Mouse (Mus musculus): Measurements from ENCODE around the gene Amotl2. TPM values are rescaled to one million over a fixed set of nuclear protein-coding genes. Genes with fewer than 3 reads are reported as not detected.

The Amotl2 gene
- polyA plus RNA-seq, 2 experiments from 2014 or later, result not detected

DNA sequence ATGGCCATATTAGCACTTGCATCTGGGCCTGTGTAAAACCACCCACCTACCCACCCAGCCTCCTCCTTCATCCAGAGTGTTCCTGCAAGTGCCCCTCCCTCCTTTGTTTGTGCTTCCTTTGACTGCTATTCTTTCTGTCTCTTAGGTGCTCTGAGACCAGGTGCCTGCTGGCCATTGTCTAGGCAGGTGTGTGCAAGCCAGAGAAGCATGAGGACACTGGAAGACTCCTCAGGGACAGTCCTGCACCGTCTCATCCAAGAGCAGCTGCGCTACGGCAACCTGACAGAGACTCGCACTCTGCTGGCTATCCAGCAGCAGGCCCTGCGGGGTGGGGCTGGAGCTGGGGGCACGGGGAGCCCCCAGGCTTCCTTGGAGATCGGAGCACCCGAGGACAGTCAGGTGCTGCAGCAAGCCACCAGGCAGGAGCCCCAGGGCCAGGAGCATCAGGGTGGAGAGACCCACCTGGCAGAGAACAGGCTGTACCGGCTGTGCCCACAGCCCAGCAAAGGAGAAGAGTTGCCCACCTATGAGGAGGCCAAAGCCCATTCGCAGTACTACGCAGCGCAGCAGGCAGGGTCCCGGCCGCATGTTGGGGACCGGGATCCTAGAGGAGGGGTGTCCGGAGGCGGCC, 3.6 kb downstream of the Amotl2 start:
- no peak for ATAC-seq

DNA sequence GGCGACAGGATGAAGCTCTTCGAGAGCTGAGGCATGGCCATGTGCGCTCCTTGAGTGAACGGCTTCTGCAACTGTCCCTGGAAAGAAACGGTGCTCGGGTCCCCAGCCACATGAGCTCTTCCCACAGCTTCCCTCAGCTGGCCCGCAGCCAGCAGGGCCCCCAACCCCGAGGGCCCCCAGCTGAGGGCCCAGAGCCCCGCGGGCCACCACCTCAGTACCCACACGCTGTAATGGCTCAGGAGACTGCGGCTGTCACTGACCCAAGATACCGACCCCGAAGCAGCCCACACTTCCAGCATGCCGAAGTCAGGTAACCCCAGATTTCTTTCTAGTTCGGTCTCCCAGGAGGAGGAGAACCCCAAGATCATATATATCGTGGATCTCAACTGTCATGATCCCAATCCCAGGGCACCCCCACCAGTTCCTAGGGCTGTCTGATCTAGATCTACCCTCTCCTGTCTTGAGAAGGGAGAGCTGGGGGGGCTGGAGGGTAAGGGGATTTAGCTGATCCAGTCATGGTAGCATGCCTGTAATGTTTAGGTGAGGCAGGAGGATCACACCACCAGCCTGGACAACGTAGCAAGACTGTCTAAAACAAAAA, 4.2 kb downstream of the Amotl2 start:
- ATAC-seq, result no peak

DNA sequence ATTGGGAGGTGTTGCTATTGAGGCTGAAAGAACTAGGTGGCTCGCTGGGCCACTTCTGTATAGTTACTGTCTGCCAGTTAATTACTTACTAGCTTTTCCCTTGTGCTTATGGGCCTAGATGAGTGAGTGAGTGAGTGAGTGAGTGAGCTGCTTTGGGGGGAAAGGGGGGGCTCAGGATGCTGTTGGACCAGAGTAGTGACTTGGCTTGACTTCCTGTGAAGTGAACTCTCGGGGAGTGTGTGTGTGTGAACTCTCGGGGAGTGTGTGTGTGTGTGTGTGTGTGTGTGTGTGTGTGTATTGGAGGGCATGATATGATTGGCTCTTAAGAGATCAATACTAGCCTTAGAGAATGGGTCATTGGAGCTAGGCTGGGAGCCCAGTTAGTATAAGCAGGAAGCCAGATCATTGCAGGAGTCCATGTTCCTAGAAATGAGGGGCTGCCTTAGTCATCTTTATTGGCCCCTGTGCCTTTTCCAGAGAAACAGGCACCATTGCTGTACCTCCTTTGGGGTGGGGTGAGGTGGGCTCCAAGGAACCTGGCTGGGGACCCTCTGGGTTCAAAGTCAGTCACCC, 5.0 kb downstream of the Amotl2 start:
- ATAC-seq, result no peak

DNA sequence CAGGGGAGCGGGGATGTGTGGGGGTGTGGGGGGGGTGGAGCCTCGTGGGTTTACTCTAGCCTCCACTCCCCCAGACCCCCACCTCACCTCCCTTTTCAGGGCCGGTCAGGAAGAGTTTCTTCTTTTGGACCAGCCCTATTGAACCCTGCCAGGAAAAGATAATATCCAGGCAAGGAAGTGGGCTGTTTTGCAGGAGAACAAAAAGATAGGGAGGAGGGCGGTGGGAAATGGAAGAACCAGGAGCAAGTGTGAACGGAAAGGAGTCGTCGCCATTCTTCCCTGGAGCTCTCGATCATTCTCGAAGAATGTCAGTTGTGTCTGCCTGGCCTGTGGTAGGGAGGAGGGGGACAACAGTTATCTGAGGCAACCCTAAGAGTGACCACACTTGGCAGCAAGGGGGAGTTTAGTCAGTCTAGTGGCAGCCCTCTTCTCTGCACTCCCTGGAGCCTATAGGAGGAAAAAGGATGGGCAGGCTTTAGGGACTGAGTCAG, 5.6 kb downstream of the Amotl2 start:
- no peak for ATAC-seq

DNA sequence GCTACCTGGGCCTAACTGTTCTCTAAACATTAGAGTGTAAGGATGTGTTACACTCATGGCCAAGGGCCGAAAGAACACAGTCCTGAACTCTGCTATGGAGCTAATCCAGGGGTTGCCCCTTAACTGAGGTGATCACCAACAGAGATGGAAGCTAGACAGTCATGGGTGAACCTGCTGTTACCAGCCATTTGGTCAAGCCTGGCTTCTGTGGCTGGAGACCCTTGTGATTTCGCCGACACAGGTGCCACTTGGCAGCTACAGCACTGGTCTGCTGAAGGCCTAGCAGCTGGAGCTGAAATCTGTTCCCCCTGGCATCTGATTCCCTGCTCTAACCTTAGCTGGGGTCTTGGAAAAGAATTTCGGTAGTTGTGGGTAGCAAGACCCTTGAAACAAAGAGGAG, 6.3 kb downstream of the Amotl2 start:
- ATAC-seq, result no peak

DNA sequence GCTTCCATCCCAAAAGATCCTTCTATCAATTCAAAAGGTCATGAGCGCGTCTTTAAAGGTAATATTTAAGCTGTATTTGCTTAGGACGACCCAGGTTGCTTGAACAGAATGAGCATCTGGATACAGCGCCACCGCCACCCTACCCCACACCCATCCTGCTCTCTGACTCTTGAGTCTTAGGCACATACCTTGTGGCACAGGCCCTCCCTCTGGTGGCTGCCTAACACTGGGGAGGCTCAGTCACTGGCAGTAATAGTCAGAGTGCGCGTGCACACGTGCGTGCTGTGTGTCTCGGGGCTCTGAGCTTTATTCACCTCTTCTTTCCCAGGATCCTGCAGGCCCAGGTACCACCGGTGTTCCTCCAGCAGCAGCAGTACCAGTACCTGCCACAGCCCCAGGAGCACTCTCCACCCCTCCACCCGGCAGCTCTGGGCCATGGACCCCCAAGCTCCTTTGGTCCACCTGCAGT, 6.8 kb downstream of the Amotl2 start:
- no peak for ATAC-seq

DNA sequence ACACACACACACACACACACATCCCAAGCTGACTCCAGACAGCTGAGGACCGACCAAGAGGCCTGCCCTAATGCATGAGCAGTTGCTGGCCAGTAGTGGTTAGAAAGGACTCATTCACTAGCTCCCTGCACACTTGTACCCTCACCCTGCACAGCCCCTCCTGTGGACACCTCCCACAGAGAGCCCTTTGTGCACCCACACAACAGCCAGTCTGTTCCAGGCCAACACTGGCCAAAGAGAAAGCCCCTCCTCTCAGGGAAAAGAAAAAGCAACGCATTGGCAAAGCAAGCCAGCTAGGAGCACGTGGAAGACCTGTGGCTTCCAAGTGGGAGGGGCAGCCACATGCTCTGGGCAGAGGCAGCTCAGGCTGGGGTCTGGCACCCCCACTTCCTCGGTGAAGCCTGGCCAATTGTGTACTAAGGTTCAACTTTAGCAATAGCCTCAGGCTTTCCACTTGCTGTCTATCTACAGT, 7.6 kb downstream of the Amotl2 start:
- ATAC-seq, result no peak

DNA sequence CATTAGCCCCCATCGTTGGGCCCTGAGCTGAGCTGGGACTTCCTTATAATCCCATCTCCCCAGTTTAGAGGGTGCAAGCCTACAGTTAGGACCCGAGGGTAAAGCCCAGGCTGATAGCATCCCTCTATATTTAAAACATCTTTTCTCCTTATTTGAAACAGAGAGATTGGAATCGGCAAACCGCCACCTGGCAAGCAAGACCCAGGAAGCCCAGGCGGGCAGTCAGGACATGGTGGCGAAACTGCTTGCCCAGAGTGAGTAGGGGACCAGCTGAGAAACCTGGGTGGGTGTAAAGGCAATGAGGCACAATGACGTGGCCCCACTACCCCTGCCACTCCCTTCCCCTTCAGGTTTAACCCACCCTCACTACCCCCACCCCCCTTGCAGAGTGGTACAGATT, 8.5 kb downstream of the Amotl2 start:
- ATAC-seq, result no peak

DNA sequence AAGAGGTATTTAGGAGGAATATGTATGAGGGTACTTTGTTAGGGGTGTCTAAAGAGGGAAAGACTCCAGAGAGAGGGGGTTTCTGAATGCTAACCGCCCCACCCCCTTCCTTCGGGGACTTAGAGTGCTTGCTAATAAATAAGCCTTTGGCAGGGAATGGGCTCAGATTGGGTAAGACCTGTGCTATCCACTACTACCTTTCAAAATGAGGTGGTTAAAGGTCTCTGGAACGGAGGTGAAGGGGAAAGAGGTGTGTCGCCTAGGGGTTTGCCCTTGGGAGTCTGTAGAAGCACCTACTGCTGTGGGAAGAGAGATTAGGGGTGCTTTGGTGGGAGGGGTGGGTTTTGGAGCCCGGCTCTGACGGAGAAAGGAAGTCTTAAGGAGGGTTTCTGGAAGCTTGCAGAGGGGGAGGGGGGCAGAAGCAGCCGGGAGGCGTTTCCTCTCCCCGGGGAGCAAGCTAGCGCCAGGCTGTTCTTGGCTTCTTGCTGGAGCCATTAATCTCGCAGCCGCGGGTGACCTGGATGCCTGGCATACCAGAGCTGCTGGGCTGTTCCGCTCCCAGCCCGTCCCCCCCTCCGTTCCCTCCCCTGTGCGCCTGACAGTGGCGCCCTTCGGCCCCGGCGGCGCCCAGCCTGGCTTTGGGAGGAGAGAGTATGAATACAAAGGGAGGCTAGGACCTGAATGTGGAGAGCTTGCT, 9.6 kb downstream of the Amotl2 start:
- no peak for ATAC-seq

DNA sequence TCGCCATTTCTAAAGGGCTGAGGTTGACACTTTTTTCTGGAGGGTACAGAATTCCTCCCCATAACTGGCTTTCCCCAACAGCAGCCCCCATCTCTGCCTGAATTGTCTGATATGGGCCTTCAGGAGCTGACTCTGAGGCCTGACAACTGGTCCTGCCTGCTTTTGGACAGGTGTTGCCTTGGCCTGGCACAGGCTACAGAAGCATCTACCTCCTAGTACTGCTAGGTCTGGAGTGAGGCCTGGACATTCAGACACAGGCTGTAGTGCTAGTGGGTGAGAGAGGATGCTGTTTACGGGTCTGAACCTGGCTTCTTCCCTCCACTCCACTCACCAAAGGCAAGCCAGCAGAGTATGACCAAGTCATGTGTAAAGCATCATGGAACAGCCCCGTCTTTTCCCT, 10.3 kb downstream of the Amotl2 start:
- ATAC-seq, result no peak

DNA sequence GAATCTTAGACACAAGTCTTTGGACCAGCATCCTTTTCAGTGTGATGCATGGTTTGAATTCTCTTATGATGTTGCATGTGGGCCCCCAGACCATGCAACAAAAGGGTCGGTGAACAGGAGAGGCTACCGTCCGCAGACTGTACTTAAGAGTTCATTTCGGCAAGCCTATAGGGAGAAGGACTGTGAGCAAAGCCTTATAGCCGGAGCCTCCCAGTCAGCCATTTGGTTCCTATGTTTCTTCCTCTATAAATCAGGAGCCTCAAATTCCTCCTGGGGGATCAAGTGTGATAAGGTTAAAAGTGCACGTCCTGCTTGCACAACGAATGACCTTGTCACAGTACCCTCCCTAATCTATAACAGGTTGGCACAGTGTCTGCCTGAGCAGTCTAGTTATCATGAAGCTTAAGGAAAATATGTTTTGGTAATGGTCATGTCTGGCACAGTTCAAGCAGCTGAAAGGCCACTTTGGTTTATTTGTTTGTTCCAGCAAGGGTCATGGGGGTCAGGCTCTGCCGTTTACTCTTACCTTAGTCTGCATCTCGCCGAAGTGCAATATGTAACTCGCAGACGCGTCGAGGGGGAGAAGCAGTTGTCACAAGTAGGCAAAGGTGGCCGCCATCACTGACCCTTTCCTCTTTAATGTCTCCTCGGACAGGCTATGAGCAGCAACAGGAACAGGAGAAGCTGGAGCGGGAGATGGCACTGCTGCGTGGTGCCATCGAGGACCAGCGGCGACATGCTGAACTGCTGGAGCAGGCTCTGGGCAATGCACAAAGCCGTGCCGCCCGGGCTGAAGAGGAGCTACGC, 11.4 kb downstream of the Amotl2 start:
- ATAC-seq, result no peak

DNA sequence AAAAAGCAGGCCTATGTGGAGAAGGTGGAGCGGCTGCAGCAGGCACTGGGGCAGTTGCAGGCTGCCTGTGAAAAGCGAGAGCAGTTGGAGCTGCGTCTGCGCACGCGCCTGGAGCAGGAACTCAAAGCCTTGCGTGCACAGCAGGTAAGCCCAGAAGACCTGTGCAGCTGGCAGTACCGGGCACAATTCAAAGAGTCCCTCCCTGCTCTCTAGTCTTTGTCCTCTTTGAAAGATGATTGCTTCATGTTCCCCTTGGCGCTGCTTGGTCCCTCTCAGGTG, 11.9 kb downstream of the Amotl2 start:
- no peak for ATAC-seq

DNA sequence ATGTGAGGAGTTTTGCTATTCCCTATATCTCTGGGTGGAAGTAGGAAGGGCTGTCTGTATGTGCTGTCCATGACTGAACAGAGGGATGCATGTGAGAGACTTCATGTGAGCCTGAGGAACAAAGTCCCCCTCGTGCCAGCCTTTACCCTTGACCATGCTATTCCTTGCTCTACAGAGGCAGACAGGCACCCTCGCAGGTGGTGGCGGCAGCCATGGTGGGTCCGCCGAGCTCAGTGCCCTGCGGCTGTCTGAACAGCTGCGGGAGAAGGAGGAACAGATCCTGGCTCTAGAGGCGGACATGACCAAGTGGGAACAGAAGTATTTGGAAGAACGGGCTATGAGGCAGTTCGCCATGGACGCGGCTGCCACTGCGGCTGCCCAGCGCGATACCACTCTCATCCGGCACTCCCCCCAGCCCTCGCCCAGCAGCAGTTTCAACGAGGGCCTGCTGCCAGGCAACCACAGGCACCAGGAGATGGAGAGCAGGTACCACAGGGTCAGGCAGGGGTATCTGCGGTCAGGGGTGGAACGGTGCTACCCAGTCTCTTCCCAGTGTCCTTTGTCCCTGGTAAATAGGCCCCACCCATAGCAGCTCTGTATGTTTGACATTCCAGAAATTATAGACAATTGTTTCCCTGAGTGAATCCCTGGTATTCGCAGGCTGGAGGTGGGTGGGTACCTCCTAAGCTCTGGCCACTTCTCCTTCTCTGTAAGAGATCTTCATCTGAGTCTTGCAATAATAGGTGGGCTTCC, 12.8 kb downstream of the Amotl2 start:
- no peak for ATAC-seq

DNA sequence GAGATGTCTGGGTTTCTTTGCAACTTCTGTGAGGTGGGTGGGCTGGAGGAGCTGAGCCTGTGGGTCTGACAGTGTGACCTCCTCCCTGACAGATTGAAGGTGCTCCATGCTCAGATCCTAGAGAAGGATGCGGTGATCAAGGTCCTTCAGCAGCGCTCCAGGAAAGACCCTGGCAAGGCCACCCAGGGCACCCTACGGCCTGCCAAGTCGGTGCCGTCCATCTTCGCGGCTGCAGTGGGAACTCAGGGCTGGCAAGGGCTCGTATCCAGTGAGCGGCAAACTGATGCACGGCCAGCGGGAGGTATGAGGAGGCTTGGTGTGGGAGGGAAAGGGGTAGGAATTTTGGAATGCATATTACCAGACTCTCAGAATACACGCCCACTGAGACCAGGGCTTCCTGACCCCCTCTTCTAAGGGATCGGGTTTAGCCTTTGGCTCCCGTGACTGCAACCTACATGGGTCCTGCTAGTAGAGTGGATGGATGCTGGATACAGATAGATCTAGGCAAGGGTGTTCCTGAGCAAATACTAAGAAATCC, 13.5 kb downstream of the Amotl2 start:
- ATAC-seq, result no peak

DNA sequence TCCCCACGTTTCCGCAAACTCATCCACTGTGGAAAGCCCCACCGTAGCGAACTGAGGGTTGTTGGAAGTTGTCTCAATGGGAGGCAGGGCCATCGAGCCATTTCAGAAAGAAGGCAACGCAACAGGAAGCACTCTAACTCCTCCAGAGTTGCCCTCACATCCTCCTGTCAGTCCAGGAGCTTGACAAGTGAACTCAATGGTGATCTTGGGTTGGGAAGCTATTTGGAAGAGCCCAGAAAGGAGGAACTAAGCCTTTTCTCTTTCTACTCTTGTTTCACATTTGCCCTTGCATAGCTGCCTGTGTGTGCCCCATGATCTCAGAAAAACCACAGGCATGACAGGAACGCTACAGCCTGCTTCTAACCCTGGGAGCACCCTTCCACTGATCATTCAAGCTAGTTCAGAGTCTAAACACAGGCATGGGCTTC, 14.6 kb downstream of the Amotl2 start:
- ATAC-seq, result no peak

DNA sequence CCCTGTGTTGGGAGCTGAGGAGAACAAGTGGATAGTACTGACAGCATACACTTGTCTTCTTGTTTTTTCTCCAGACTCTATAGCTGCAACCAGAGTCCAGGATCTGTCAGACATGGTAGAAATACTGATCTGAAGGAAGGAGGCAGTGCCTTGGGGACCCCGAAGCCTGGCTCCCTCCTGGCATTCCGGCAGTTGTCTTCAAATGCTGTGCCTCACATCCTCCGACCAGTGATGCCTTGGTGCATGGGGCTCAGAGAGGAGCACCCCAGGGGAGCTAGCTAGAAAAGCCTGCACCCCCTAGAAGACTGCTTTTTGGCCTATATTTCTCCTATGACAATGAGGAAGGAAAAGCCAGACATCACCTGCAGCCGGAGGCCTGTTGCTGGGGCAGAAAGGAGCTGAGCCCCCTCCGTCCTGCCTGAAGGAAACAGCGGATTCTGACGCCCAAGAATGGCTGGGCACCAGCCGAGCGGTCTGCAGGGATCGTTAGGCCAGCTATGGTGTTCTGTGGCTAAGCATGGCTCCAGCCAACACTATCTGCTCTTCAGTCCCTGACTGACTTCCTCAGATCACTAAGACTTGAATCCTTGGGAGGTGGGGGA, 15.2 kb downstream of the Amotl2 start:
- ATAC-seq, result no peak

DNA sequence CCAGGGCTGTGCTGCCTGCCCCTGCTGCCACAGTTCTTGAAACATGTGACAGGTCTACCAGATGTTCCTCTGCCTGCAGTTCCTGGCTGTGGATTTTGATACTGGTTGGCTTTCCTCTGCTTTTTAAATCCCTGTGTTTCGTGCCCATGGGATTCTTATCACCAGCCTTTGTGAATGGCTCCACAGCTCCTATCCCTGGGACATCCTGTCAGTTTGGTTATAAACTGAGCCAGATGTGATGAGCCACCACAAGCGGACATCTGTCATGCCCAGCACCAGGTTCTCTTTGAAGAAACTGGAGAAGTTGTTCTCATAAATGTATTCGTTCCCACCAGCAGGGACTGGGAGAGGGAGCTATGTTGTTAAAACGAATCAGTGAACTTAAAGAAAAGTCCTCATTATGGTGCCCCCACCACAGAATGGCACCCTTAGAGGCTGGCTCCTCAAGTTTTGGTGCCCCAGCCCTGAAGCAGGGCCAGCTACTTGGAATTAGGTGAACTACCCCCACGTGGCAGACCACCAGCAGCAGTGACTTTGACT, 15.9 kb downstream of the Amotl2 start:
- no peak for ATAC-seq

DNA sequence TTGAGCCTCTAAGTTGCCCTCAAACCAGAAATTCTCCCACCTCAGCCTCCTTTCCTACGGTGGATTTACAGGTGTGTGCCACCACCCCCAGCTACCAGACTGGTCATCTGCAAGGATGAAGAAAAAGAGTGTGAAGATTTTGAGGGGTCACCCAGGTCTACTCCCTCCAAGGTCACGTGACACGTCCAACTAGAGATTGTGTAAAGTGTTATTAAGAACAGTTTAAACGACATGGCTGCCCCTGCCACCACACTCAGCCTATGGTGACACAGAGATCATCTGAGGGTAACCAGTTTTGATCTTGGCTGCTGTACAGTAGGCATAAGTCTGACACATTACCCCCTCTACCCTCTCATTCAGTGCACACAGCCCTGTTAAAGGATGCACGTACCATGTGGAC, 17.0 kb downstream of the Amotl2 start:
- ATAC-seq, result no peak

DNA sequence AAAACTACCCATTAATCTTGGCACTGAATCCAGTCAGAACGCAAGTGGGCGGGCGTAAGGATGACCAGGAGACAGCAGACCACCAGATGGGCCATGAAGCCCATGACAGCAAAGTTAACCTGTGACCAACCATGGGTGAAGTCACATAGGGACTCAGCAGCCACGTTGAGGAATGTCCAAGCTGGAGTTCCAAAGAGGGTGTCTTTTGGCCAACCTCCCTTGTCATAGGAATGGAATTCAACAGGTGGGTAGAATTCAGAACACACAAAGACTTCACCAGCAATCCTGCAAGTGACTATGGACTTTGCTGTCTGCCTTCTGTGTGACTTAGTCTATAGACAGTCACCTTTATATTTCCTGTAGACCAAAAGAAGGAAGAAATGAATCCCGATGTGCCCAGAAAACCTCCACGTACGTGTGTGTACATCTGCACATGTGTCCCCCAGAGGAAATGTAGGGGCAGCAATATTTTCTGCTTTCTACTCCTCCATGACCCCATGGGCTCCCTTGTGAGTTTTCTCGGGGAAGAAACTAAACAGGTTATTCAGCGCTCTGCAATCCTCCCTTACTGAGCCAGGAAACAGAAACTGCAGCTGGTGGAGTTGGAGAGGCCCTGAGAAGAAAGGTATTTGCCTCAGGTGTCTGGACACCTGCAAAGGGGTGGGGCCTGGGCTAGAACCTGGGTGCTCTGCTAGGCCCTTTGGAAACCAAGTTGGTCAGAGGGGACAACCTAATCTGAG, 17.7 kb downstream of the Amotl2 start:
- ATAC-seq, result no peak

DNA sequence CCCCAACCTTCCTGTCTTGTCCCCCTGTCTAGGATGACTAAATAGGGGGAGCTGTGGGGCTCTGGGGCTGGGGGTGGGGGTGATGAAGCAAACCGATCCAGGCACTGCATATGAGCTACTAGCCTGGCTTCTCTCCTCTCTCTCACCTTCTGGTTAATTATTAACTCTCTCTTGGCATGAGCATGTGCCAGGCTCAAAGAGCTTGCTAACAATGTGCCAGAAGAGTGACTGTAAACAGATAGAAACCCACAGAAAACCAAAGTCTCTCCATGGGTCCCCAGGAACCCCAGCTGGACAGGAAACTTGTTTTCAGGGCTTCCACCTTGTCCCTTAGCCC, 18.2 kb downstream of the Amotl2 start:
- no peak for ATAC-seq

DNA sequence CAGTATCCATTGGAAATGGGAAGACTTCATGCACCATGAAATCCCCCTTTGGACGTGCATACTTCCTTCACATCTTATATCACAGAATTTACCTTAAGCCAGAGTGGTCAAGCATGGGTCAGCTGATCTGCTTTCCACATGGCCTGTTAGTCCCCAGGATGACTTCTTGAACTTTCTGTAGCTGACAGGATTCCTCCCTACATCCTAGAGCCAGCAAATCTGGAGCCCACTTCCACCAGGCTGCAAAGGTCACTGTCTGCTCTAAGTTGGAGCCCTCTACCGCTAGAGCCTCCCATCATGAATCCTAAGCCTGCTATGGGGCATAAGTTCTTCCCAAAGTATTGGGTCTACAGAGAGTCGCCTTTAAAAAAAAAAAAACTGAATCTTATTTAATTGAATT, 18.8 kb downstream of the Amotl2 start:
- no peak for ATAC-seq
